Mouse (Mus musculus) limb, embryonic 14.5 days (tissue): ENCODE data around the gene Il18r1. TPM values are rescaled to one million over a fixed set of nuclear protein-coding genes. Genes with fewer than 3 reads are reported as not detected.

Source experiments
- ATAC-seq: fragments of 200-750 bp; cut with Nextera tagmentation; 2 replicates; pipeline ENCODE4 v1.8.0; 2017; ENCODE audit warnings: low read depth, moderate number of reproducible peaks, moderate TSS enrichment; ENCODE audit not compliant: low FRiP score
- DNase-seq: peaks from one replicate; pipeline ENCODE4 v3.0.0-alpha.2; 2015; ENCODE audit warnings: low spot score
- H3K27ac ChIP-seq: fragments of 300-500 bp; sonication (generic); replicated peaks from 2 replicates; pipeline ENCODE4 v1.5.1; 2014; ENCODE audit warnings: low read depth, mild to moderate bottlenecking, low read length, moderate library complexity, mixed read lengths
- H3K27me3 ChIP-seq: fragments of 300-500 bp; sonication (generic); 2 replicates; pipeline ENCODE4 v1.6.1; 2014; ENCODE audit warnings: low read length, mixed read lengths; ENCODE audit not compliant: control insufficient read depth, insufficient read depth
- H3K36me3 ChIP-seq: fragments of 300-500 bp; sonication (generic); 2 replicates; pipeline ENCODE4 v1.6.1; 2014; ENCODE audit warnings: mild to moderate bottlenecking, low read length, moderate library complexity, mixed read lengths; ENCODE audit not compliant: control insufficient read depth, insufficient read depth
- H3K4me1 ChIP-seq: fragments of 300-500 bp; sonication (generic); 2 replicates; pipeline ENCODE4 v1.6.1; 2014; ENCODE audit warnings: antibody characterized with exemption, low read length, mixed read lengths; ENCODE audit not compliant: control insufficient read depth, insufficient read depth
- H3K4me2 ChIP-seq: fragments of 300-500 bp; sonication (generic); replicated peaks from 2 replicates; pipeline ENCODE4 v1.6.1; 2014; ENCODE audit warnings: low read depth, mild to moderate bottlenecking, low read length, moderate library complexity; ENCODE audit not compliant: severe bottlenecking
- H3K4me3 ChIP-seq: fragments of 300-500 bp; sonication (generic); replicated peaks from 2 replicates; pipeline ENCODE4 v1.5.1; 2014; ENCODE audit warnings: low read length
- H3K9ac ChIP-seq: fragments of 300-500 bp; sonication (generic); 2 replicates; pipeline ENCODE4 v1.6.1; 2014; ENCODE audit warnings: mild to moderate bottlenecking, low read depth, low read length, moderate library complexity; ENCODE audit not compliant: severe bottlenecking
- H3K9me3 ChIP-seq: fragments of 300-500 bp; sonication (generic); 2 replicates; pipeline ENCODE4 v1.6.1; 2016; ENCODE audit warnings: low read length; ENCODE audit not compliant: control insufficient read depth
- POLR2A ChIP-seq: fragments of 200-500 bp; IDR thresholded peaks from 2 replicates; pipeline ENCODE4 v1.8.0; 2012; ENCODE audit warnings: inconsistent platforms, mild to moderate bottlenecking, moderate library complexity, borderline replicate concordance; ENCODE audit not compliant: insufficient read depth, insufficient read length; ENCODE audit errors: extremely low read depth
- WGBS: fragments of 180-500 bp; shearing (Covaris S2); extraction: QIAGEN DNeasy Blood & Tissue Kit; methylation state at CpG from one replicate; pipeline ENCODE4 v1.1.7; 2014; 5-methylcytosine and 5-hydroxymethylcytosine counted together
- polyA plus RNA-seq, 2 experiments: library from polyadenylated mRNA; depleted of rRNA in 1 of 2; stranded (reverse) in 1 of 2; unstranded in 1 of 2; fragments of >200 nt; fragmentation: Nextera tagmentation in 1 of 2; extraction: Ambion mirVana in 1 of 2; gene quantifications; 2 replicates each; pipeline versions ENCODE4 v1.2.1 to v1.2.3; 2012 to 2014

Gene Il18r1
- polyA plus RNA-seq, 2 experiments, result 0.29 to 0.34 TPM

GRCm38 (mm10) chr1:40494594-40494993, 29.2 kb downstream of the Il18r1 start:
- H3K9ac ChIP-seq, result no peak overlapping the region
- H3K9me3 ChIP-seq, result no peaks in the 10 kb centered on the region
- H3K4me3 ChIP-seq, result no peak overlapping the region
- H3K4me2 ChIP-seq, result no peak overlapping the region
- no peaks in the 10 kb centered on the region for H3K36me3 ChIP-seq
- H3K4me1 ChIP-seq, result no peaks in the 10 kb centered on the region
- no peak overlapping the region for H3K27ac ChIP-seq
- no peak for ATAC-seq
- no peak for DNase-seq
- no peaks in the 10 kb centered on the region for H3K27me3 ChIP-seq
- TF ChIP-seq POLR2A, result no peak
- whole genome bisulfite sequencing, result 90% methylated on average over 4 of the region's 4 CpGs

GRCm38 (mm10) chr1:40499708-40500107, 34.4 kb downstream of the Il18r1 start:
- Histone ChIP-seq H3K36me3 (no peaks in the 10 kb centered on the region), H3K4me2 (no peak overlapping the region), H3K9me3 (no peaks in the 10 kb centered on the region), H3K4me3 (no peak overlapping the region), H3K27ac (no peak overlapping the region), H3K4me1 (no peaks in the 10 kb centered on the region), H3K9ac (no peak overlapping the region), H3K27me3 (no peaks in the 10 kb centered on the region)
- 75% methylated on average over 1 of the region's 1 CpGs for WGBS
- DNase-seq, result no peak
- ATAC-seq, result no peak
- no peak for TF ChIP-seq POLR2A

GRCm38 (mm10) chr1:40501126-40501525, 35.8 kb downstream of the Il18r1 start:
- no peaks in the 10 kb centered on the region for H3K4me1 ChIP-seq
- H3K4me3 ChIP-seq, result no peak overlapping the region
- DNase-seq (no peak), ATAC-seq (no peak)
- H3K27me3 ChIP-seq, result no peaks in the 10 kb centered on the region
- H3K27ac ChIP-seq, result no peak overlapping the region
- no peak for TF ChIP-seq POLR2A
- H3K36me3 ChIP-seq, result no peaks in the 10 kb centered on the region
- H3K9ac ChIP-seq, result no peak overlapping the region
- no peak overlapping the region for H3K4me2 ChIP-seq
- WGBS, result 86% methylated on average over 4 of the region's 4 CpGs
- H3K9me3 ChIP-seq, result no peaks in the 10 kb centered on the region

GRCm38 (mm10) chr1:40501546-40502398, 36.4 kb downstream of the Il18r1 start:
- ATAC-seq, result no peak
- no peak for TF ChIP-seq POLR2A
- Histone ChIP-seq H3K4me3 (no peak overlapping the region), H3K27me3 (no peaks in the 10 kb centered on the region), H3K36me3 (no peaks in the 10 kb centered on the region), H3K4me2 (no peak overlapping the region), H3K4me1 (no peaks in the 10 kb centered on the region), H3K9me3 (no peaks in the 10 kb centered on the region), H3K9ac (no peak overlapping the region), H3K27ac (no peak overlapping the region)
- whole genome bisulfite sequencing, result 89% methylated on average over 11 of the region's 11 CpGs
- no peak for DNase-seq

GRCm38 (mm10) chr1:40504548-40504947, 39.2 kb downstream of the Il18r1 start:
- no peak overlapping the region for H3K4me3 ChIP-seq
- no peak overlapping the region for H3K9ac ChIP-seq
- no peak for DNase-seq
- no peaks in the 10 kb centered on the region for H3K4me1 ChIP-seq
- no peak overlapping the region for H3K27ac ChIP-seq
- no peak overlapping the region for H3K4me2 ChIP-seq
- no peak for TF ChIP-seq POLR2A
- H3K36me3 ChIP-seq, result no peaks in the 10 kb centered on the region
- 74% methylated on average over 5 of the region's 5 CpGs for WGBS
- no peaks in the 10 kb centered on the region for H3K9me3 ChIP-seq
- no peak for ATAC-seq
- H3K27me3 ChIP-seq, result no peaks in the 10 kb centered on the region
